Mouse (Mus musculus): Measurements from ENCODE around the gene Tob1. TPM values are rescaled to one million over a fixed set of nuclear protein-coding genes. Genes with fewer than 3 reads are reported as not detected.

The Tob1 gene
- polyA plus RNA-seq, 1 experiment from 2014 or later: 47.8 TPM

DNA sequence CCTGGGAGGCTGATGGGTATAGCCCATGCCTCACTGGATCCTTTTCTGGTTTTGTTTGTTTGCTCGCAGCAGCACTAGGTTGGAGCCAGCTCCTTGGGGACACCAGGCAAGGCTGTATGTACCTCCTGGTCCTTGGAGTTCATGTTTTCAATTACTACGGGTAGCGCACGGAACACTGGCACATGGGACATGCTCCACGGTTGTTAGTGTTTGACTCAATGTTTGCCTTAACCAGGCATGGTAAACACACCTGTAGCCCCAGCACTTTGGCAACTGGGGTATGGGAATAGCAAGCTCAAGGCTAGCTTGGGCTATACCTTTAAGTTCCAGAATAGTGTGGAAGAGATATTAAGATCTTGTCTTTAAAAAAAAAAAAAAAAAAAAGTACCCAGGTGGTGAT lies 20.6 kb upstream of the Tob1 start:
- TF ChIP-seq EP300 (IDR thresholded peaks at IDR 0.05; ENCODE audit: low read depth) (no peak), CTCF (IDR thresholded peaks at IDR 0.05; ENCODE audit: low read depth) (no peak)
- H3K27me3 ChIP-seq (ENCODE audit: insufficient read depth, low read length): no peaks in the 10 kb centered on the region
- ATAC-seq (peak; percentile 78), DNase-seq (peak; percentile 25)
- H3K4me1 ChIP-seq (ENCODE audit: insufficient read depth): peaks cover 8% of the 10 kb centered on the region; the same call in 1 of the 2 replicates
- peak overlapping the region; percentile 40; the same call in 1 of the 2 replicates for H3K27ac ChIP-seq (ENCODE audit: low read depth)
- no peak overlapping the region for H3K4me2 ChIP-seq (ENCODE audit: low read depth, low read length)
- no peak overlapping the region for H3K9ac ChIP-seq (replicated peaks)
- 68% methylated on average over 5 of the region's 5 CpGs for WGBS (ENCODE audit: insufficient replicate concordance)
- no peaks in the 10 kb centered on the region for H3K36me3 ChIP-seq (replicated peaks; ENCODE audit: insufficient read depth, low read length)
- H3K9me3 ChIP-seq (ENCODE audit: low read length): no peaks in the 10 kb centered on the region
- H3K4me3 ChIP-seq (ENCODE audit: low read depth, low read length): no peak overlapping the region

GRCm38 (mm10) chr11:94193109-94193508 lies 18.1 kb upstream of the Tob1 start:
- Histone ChIP-seq H3K4me3 (ENCODE audit: low read depth, low read length) (no peak overlapping the region), H3K4me2 (ENCODE audit: low read depth, low read length) (no peak overlapping the region), H3K9ac (replicated peaks) (no peak overlapping the region), H3K36me3 (replicated peaks; ENCODE audit: insufficient read depth, low read length) (no peaks in the 10 kb centered on the region), H3K4me1 (ENCODE audit: insufficient read depth) (peaks cover 12% of the 10 kb centered on the region; the same call in 1 of the 2 replicates), H3K27me3 (ENCODE audit: insufficient read depth, low read length) (no peaks in the 10 kb centered on the region), H3K27ac (ENCODE audit: low read depth) (no peak overlapping the region), H3K9me3 (ENCODE audit: low read length) (no peaks in the 10 kb centered on the region)
- DNase-seq: no peak
- no peak for TF ChIP-seq CTCF (IDR thresholded peaks at IDR 0.05; ENCODE audit: low read depth)
- no peak for TF ChIP-seq EP300 (IDR thresholded peaks at IDR 0.05; ENCODE audit: low read depth)
- 77% methylated on average over 2 of the region's 2 CpGs for WGBS (ENCODE audit: insufficient replicate concordance)
- no peak for ATAC-seq

DNA sequence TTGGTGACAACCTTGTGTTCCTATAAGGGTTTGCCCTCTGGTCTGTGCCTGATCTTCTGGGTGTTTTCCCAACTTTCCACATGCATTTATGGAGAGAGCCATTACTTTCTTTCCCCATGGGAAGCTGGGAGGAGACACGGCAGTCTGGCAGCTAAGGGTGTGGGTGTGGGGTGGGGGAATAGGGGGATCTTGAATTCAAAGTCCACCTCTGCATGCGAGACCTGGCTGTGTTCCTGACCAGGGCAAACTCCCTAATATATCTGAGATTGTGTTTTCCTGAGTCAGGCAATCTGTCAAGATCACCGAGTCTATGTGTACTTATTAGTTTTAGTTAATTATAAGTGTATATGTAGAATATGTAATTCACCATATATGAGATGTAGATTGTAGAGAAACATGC lies 14.9 kb upstream of the Tob1 start:
- no peaks in the 10 kb centered on the region for H3K9me3 ChIP-seq (ENCODE audit: low read length)
- H3K4me1 ChIP-seq (ENCODE audit: insufficient read depth): peaks cover 21% of the 10 kb centered on the region
- ATAC-seq (no peak), DNase-seq (no peak)
- H3K4me2 ChIP-seq (ENCODE audit: low read depth, low read length): no peak overlapping the region
- H3K27me3 ChIP-seq (ENCODE audit: insufficient read depth, low read length): no peaks in the 10 kb centered on the region
- TF ChIP-seq CTCF (IDR thresholded peaks at IDR 0.05; ENCODE audit: low read depth) (no peak), EP300 (IDR thresholded peaks at IDR 0.05; ENCODE audit: low read depth) (no peak)
- H3K9ac ChIP-seq (replicated peaks): no peak overlapping the region
- H3K4me3 ChIP-seq (ENCODE audit: low read depth, low read length): no peak overlapping the region
- WGBS (ENCODE audit: insufficient replicate concordance): 59% methylated on average over 3 of the region's 3 CpGs
- H3K27ac ChIP-seq (ENCODE audit: low read depth): no peak overlapping the region
- no peaks in the 10 kb centered on the region for H3K36me3 ChIP-seq (replicated peaks; ENCODE audit: insufficient read depth, low read length)

- H3K9me3 ChIP-seq (ENCODE audit: low read length): no peaks in the 10 kb centered on the region
- H3K4me2 ChIP-seq (ENCODE audit: low read depth, low read length): no peak overlapping the region
- no peak overlapping the region for H3K9ac ChIP-seq (replicated peaks)
- H3K4me3 ChIP-seq (ENCODE audit: low read depth, low read length): no peak overlapping the region
- DNase-seq (no peak), ATAC-seq (no peak)
- no peaks in the 10 kb centered on the region for H3K27me3 ChIP-seq (ENCODE audit: insufficient read depth, low read length)
- peaks cover 25% of the 10 kb centered on the region for H3K4me1 ChIP-seq (ENCODE audit: insufficient read depth)
- TF ChIP-seq EP300 (IDR thresholded peaks at IDR 0.05; ENCODE audit: low read depth) (no peak), CTCF (IDR thresholded peaks at IDR 0.05; ENCODE audit: low read depth) (no peak)
- no peak overlapping the region for H3K27ac ChIP-seq (ENCODE audit: low read depth)
- WGBS (ENCODE audit: insufficient replicate concordance): 67% methylated on average over 7 of the region's 7 CpGs
- H3K36me3 ChIP-seq (replicated peaks; ENCODE audit: insufficient read depth, low read length): no peaks in the 10 kb centered on the region
These were observed 12.7 kb upstream of the Tob1 start for GRCm38 (mm10) chr11:94198405-94199146.

DNA sequence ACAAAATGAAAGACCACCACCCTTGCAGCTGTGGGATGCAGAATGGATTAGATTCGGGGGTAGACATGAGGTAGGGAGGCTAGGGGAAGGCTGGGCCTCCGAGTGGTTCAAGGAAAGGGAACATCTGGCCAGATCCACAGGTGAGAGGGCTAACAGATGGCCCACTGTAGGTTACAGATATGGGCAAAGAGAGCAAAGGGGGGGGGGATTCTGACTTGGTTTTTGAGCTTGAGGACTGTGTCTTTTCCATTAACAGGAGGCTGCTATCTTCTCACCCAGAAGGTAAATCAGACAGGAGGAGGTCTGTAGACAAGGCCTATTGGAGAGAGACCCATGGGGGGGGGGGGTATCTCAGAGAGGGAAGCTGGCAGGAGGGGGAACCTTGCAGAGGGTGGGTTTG lies 11.5 kb upstream of the Tob1 start:
- Histone ChIP-seq H3K9me3 (ENCODE audit: low read length) (no peaks in the 10 kb centered on the region), H3K9ac (replicated peaks) (no peak overlapping the region), H3K27ac (ENCODE audit: low read depth) (no peak overlapping the region), H3K27me3 (ENCODE audit: insufficient read depth, low read length) (no peaks in the 10 kb centered on the region), H3K36me3 (replicated peaks; ENCODE audit: insufficient read depth, low read length) (no peaks in the 10 kb centered on the region), H3K4me1 (ENCODE audit: insufficient read depth) (peaks cover 25% of the 10 kb centered on the region), H3K4me3 (ENCODE audit: low read depth, low read length) (no peak overlapping the region), H3K4me2 (ENCODE audit: low read depth, low read length) (no peak overlapping the region)
- ATAC-seq: no peak
- no peak for TF ChIP-seq EP300 (IDR thresholded peaks at IDR 0.05; ENCODE audit: low read depth)
- no peak for TF ChIP-seq CTCF (IDR thresholded peaks at IDR 0.05; ENCODE audit: low read depth)
- 65% methylated on average over 2 of the region's 2 CpGs for WGBS (ENCODE audit: insufficient replicate concordance)
- no peak for DNase-seq

- H3K4me3 ChIP-seq (ENCODE audit: low read depth, low read length): no peak overlapping the region
- H3K27me3 ChIP-seq (ENCODE audit: insufficient read depth, low read length): no peaks in the 10 kb centered on the region
- no peak overlapping the region for H3K4me2 ChIP-seq (ENCODE audit: low read depth, low read length)
- no peak overlapping the region for H3K27ac ChIP-seq (ENCODE audit: low read depth)
- no peaks in the 10 kb centered on the region for H3K36me3 ChIP-seq (replicated peaks; ENCODE audit: insufficient read depth, low read length)
- peaks cover 25% of the 10 kb centered on the region for H3K4me1 ChIP-seq (ENCODE audit: insufficient read depth)
- WGBS (ENCODE audit: insufficient replicate concordance): 46% methylated on average over 4 of the region's 4 CpGs
- DNase-seq (no peak), ATAC-seq (no peak)
- no peaks in the 10 kb centered on the region for H3K9me3 ChIP-seq (ENCODE audit: low read length)
- no peak overlapping the region for H3K9ac ChIP-seq (replicated peaks)
- no peak for TF ChIP-seq EP300 (IDR thresholded peaks at IDR 0.05; ENCODE audit: low read depth)
- TF ChIP-seq CTCF (IDR thresholded peaks at IDR 0.05; ENCODE audit: low read depth): no peak
These were observed 10.8 kb upstream of the Tob1 start for GRCm38 (mm10) chr11:94200422-94200821.

Measured in liver, postnatal 0 days (tissue).